Mouse (Mus musculus): ENCODE results near the gene Spint1. TPM values are rescaled to one million over a fixed set of nuclear protein-coding genes. Genes with fewer than 3 reads are reported as not detected.

Spint1 gene
- polyA plus RNA-seq (2012) = 0.15 and 0.16 TPM in 2 replicates

GRCm38 (mm10) chr2:119237210-119237870 is at the start of gene Spint1:
Gene Spint1 (plus strand): TSS chr2:119237362.

GRCm38 (mm10) chr2:119208344-119209175 is 28.6 kb upstream of the Spint1 start, which contains the start of the genes Zfyve19 and Dnajc17:
Gene Zfyve19 (plus strand): TSS chr2:119208617.
Gene Dnajc17 (minus strand): TSS chr2:119208795.

GRCm38 (mm10) chr2:119229775-119230704 is 7.1 kb upstream of the Spint1 start, which contains the start of gene Ppp1r14d:
Gene Ppp1r14d (minus strand): TSS chr2:119229906.

GRCm38 (mm10) chr2:119270643-119271331 is 33.6 kb downstream of the Spint1 start, which contains the start of gene Rhov:
Gene Rhov (minus strand): TSS chr2:119271272.

GRCm38 (mm10) chr2:119288270-119288882 is 51.2 kb downstream of the Spint1 start, which contains the start of gene Vps18:
Gene Vps18 (plus strand): TSS chr2:119288740.

Other genes with a start within 250 kb of the Spint1 start
- 7.3 and 7.7 TPM in 2 replicates for gene Ccdc32, start 208.0 kb upstream of the Spint1 start, polyA plus RNA-seq (2012)
- 3.0 and 3.4 TPM in 2 replicates for gene Rpusd2, start 202.6 kb upstream of the Spint1 start, polyA plus RNA-seq (2012)
- 1.8 and 3.0 TPM in 2 replicates for gene Knl1, start 190.2 kb upstream of the Spint1 start, polyA plus RNA-seq (2012)
- gene Rad51, start 124.6 kb upstream of the Spint1 start, polyA plus RNA-seq (2012) = 62.4 and 71.8 TPM in 2 replicates
- 19.1 and 34.0 TPM in 2 replicates for gene Rmdn3, start 80.3 kb upstream of the Spint1 start, polyA plus RNA-seq (2012)
- 2.9 and 4.2 TPM in 2 replicates for gene Gchfr, start 69.6 kb upstream of the Spint1 start, polyA plus RNA-seq (2012)
- 0.19 and 0.37 TPM in 2 replicates for gene Gm14137, start 62.9 kb upstream of the Spint1 start, polyA plus RNA-seq (2012)
- 73.7 and 74.2 TPM in 2 replicates for gene Zfyve19, start 28.7 kb upstream of the Spint1 start, polyA plus RNA-seq (2012)
- 31.7 and 37.9 TPM in 2 replicates for gene Dnajc17, start 28.6 kb upstream of the Spint1 start, polyA plus RNA-seq (2012)
- gene Ppp1r14d, start 7.5 kb upstream of the Spint1 start, polyA plus RNA-seq (2012) = not detected in 2 replicates
- 1.7 and 1.9 TPM in 2 replicates for gene Rhov, start 33.9 kb downstream of the Spint1 start, polyA plus RNA-seq (2012)
- 21.6 and 28.9 TPM in 2 replicates for gene Vps18, start 51.4 kb downstream of the Spint1 start, polyA plus RNA-seq (2012)
- gene Dll4, start 88.4 kb downstream of the Spint1 start, polyA plus RNA-seq (2012) = 0.42 and 0.61 TPM in 2 replicates
- 7.4 and 8.4 TPM in 2 replicates for gene Chac1, start 113.9 kb downstream of the Spint1 start, polyA plus RNA-seq (2012)
- 6.8 and 8.1 TPM in 2 replicates for gene Ino80, start 240.3 kb downstream of the Spint1 start, polyA plus RNA-seq (2012)

All from megakaryocyte-erythroid progenitor cell, adult 5 weeks (primary cell).